Mouse (Mus musculus): Measurements from ENCODE around the gene Rasa3. TPM values are rescaled to one million over a fixed set of nuclear protein-coding genes. Genes with fewer than 3 reads are reported as not detected.

Rasa3 gene
- total RNA-seq, 2 experiments from 2014 or later = 46.4 to 49.1 TPM

DNA sequence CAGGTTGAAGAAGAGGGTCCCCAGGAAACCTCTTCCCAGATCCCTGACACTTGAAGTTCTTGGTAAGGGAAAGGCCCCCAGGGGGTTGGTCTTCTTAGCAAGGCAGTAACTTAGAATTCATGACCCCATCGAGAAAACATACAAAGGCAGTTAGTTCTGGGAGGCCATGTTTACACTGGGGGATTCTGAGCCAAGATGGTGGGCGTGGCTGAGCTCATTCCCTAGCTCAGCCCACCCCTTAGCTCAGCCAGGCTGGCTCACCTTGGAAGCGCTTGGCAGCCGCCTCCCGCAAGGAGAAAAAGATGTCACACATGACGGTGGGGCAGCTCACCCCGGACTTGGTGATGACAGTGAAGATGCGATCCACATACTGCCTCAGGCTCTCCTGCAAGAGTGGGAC is 92.8 kb downstream of the Rasa3 start:
- intact Hi-C loops (cut with DNase I) = no loop called here
- DNase-seq = no peak

GRCm38 (mm10) chr8:13577869-13578268 is 99.5 kb downstream of the Rasa3 start:
- intact Hi-C loops (cut with DNase I) = no loop called here

GRCm38 (mm10) chr8:13571999-13572398 is 105.4 kb downstream of the Rasa3 start:
- no peak for DNase-seq
- intact Hi-C loops (cut with DNase I) = no loop called here

More at GRCm38 (mm10) chr8:13577869-13578268, 99.5 kb downstream of the Rasa3 start:
- DNase-seq = no peak

DNA sequence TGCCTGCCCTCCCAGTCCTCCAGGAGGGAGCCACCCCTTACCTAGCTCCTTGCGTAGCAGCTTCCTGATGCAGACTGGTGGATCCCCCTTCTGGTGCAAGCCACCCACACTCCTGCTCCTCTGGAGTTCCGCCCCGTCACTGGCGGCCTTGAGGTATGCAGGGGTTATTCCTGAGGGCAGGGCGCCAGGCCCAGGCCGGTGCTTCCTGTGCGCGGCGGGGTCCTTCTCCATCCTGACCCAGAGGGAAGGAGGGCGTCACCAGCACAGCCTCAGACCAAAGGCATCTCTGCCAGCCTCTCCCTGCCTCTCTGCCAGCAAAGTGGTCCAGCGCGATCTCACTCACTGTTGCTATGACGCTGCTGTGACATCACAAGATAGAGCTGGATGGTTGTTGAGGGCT is 115.3 kb downstream of the Rasa3 start, which contains the start of gene 1700029H14Rik:
TSS of gene 1700029H14Rik (minus strand) at position 344 of the 400 bp plus-strand sequence.
- intact Hi-C loops (cut with DNase I) = no loop called here
- DNase-seq = peak; percentile 10

- intact Hi-C loops (cut with DNase I) = no loop called here
- no peak for DNase-seq
Observed at GRCm38 (mm10) chr8:13557526-13557925, 119.9 kb downstream of the Rasa3 start.

DNA sequence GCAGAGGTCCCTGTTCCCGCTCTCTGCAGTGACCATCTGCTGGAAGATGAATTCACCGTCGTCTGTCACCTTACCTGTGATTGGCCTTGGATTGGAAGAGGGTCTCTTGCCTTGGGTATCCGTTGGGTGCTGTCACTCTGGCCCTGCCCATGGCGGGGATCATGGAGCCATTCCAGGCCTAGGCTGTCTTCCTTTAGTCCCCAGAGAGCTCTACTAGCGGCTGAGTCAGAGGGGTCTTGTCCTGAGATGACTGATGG is 125.9 kb downstream of the Rasa3 start:
- no peak for DNase-seq
- intact Hi-C loops (cut with DNase I) = loop anchor here (5.0 kb wide), 1 partner anchor 201 kb away; no protein-coding TSS in a partner anchor

GRCm38 (mm10) chr8:13550718-13551573 is 126.5 kb downstream of the Rasa3 start:
- DNase-seq = peak; percentile 96

DNA sequence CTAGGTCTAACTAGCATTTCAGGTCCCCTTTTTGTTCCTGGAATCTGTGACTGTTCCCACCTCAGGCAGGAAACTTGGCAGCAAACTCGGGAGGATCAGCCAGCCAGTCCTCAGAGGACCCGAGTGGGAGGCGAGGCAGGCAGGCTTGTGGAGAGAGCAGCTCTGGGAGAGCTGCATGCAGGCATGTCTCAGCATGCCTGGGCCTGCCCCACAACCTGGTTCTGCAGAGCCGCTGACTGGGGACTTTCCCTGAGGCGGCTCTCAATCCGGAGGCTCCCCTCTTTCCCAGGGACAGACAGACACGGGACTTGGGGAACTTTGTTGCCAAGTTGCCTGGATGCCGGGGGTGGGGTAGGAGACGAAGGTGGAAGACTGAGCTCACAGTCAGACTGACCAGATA is 128.6 kb downstream of the Rasa3 start:
- intact Hi-C loops (cut with DNase I) = loop anchor here (5.0 kb wide), 1 partner anchor 137 kb away; no protein-coding TSS in a partner anchor
- peak; percentile 35 for DNase-seq

More at GRCm38 (mm10) chr8:13550718-13551573, 126.5 kb downstream of the Rasa3 start:
- intact Hi-C loops (cut with DNase I) = loop anchor here (5.0 kb wide), 1 partner anchor 201 kb away; no protein-coding TSS in a partner anchor

DNA sequence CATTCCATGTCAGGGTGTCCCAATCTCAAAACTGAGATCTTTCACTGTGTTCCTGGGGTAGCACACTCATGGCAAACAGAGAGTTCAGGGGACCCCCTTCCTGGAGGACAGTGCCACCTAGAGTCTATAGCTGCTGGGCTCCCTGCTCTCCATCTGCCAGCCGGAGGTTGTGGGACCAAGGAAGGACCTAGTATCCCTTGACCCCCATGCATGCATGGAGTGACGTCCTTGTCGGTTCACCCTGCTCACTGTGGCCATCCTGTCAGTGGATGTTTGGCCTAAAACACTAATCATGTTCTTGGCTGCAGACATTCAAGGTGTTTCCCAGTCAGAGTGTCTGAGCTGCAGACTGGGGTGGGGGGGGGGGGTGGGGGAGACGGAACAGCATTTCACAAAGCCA is 129.2 kb downstream of the Rasa3 start:
- intact Hi-C loops (cut with DNase I) = loop anchor here (5.0 kb wide), 1 partner anchor 136 kb away; no protein-coding TSS in a partner anchor
- peak; percentile 50 for DNase-seq

- intact Hi-C loops (cut with DNase I) = loop anchor here (5.0 kb wide), 1 partner anchor 134 kb away; no protein-coding TSS in a partner anchor
- DNase-seq = no peak
Observed at GRCm38 (mm10) chr8:13546421-13546820, 131.0 kb downstream of the Rasa3 start.

- intact Hi-C loops (cut with DNase I) = no loop called here
- DNase-seq = no peak
Observed at GRCm38 (mm10) chr8:13541526-13541925, 135.9 kb downstream of the Rasa3 start.

- intact Hi-C loops (cut with DNase I) = no loop called here
- DNase-seq = no peak
Observed at GRCm38 (mm10) chr8:13540122-13540521, 137.3 kb downstream of the Rasa3 start.

GRCm38 (mm10) chr8:13538821-13539220 is 138.6 kb downstream of the Rasa3 start:
- intact Hi-C loops (cut with DNase I) = no loop called here
- DNase-seq = peak; percentile 78

DNA sequence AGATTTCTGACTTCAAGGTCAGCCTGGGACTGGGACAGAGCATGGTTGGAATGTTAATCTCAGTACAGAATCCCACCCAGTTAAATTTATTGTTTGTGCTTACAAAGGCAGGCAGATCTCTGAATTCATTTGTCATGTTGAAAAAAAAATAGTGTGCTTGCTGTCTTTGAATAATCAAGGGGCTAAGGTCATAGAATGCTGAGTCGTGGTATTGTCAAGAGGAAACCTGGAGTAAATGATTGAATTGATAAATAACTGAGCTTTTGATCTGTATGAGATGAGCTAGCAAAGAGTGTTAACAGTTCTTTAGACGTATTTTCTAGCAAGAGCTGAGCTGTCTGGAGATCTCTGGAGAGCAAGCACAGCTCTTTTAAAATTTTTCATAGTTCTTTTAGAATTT is 140.3 kb downstream of the Rasa3 start:
- intact Hi-C loops (cut with DNase I) = no loop called here
- DNase-seq = no peak

DNA sequence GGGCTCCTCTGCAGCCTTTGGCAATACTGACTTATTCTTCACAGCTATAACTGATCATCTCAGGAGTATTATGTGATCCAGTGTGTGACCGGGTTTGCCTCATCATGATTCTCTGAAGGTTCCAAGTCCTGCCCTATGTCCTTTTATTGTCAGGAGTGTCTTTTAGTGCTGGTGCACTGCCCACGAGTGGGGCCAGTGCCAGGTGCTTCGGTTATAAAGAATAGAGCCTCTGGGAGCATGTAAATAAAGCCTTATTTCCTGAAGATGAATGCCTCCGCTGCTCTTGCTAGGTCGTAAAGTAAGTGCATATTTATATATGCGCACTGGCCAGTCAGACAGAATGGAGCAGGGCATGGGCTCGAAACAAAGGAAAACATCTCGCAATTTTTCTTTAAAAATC is 144.3 kb downstream of the Rasa3 start:
- no peak for DNase-seq
- intact Hi-C loops (cut with DNase I) = loop anchor here (5.0 kb wide), 1 partner anchor 106 kb away; no protein-coding TSS in a partner anchor

DNA sequence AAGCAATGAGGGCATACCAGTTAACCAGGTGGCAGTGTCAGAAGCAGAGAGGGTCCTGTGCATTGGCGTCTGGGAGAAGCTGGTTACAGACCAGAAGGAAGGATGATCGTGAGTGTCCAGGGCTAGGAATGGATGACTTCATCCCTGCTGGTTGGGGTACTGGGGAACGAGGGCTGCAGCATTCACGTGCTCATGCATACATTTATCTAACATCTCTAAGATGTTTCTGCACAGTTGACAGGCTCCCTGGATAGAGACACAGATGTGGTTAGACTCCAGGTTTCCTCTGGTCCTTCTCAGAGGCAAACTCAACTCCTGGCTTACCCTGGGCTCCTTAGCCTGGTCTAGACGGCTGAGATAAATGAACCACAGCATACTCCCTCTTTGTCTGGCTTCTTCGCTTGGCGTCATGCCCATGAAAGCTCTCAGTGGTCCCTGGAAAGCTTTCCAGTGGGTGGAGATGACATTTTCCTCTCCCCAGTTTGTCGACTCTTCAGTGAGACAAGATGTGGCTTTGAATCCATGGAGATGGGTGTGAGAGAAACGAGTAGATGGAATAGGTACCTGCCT is 145.7 kb downstream of the Rasa3 start:
- intact Hi-C loops (cut with DNase I) = loop anchor here (5.0 kb wide), 1 partner anchor 104 kb away; no protein-coding TSS in a partner anchor
- peak; percentile 46 for DNase-seq

DNA sequence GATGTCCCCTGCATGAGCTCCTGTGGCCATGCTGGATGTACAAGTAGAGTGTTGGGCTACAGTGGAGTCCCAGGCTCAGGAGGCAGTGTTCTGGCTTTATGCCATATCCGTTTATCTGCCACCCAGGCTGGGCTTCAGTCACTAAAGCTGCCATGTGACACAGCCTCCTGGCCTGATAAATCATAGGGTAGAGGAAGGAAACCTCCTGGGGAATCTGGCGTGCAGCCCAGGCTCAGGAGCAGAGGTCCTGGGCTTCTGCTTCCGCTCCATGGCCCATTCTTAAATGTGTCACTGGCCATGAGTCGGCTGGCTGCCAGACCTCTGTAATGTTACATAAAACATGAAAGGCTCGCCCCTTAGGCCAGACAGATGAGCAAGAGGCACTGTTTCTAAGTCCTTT is 146.5 kb downstream of the Rasa3 start:
- intact Hi-C loops (cut with DNase I) = loop anchor here (5.0 kb wide), 1 partner anchor 104 kb away; no protein-coding TSS in a partner anchor

DNA sequence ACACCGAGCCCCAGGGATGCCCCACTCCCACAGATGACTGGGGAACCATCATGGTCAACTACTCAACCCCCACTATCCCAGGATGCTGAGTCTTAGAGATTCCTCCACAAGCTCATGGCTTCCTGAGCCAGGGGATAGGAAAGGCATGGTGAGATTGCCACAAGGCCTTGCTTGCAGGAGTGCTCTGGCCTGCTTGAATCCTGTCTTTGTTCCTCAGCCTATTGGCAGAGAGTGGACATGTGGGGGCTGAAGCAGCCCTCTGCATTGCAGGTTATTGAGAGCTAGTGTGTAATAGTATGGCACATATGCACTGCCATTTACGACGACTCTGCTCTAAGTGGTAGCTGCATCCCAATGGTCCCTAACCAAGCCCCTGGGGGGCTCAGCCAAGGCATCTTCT is 147.0 kb downstream of the Rasa3 start:
- intact Hi-C loops (cut with DNase I) = loop anchor here (5.0 kb wide), 1 partner anchor 103 kb away; no protein-coding TSS in a partner anchor

More for the DNA sequence above, 146.5 kb downstream of the Rasa3 start:
- peak; percentile 98 for DNase-seq

GRCm38 (mm10) chr8:13529891-13530316 is 147.5 kb downstream of the Rasa3 start:
- intact Hi-C loops (cut with DNase I) = loop anchor here (5.0 kb wide), 1 partner anchor 103 kb away; no protein-coding TSS in a partner anchor

More for the DNA sequence above, 147.0 kb downstream of the Rasa3 start:
- peak; percentile 25 for DNase-seq

GRCm38 (mm10) chr8:13529011-13529840 is 148.2 kb downstream of the Rasa3 start:
- intact Hi-C loops (cut with DNase I) = no loop called here
- no peak for DNase-seq

More at GRCm38 (mm10) chr8:13529891-13530316, 147.5 kb downstream of the Rasa3 start:
- peak; percentile 96 for DNase-seq
